Mouse (Mus musculus) small intestine, adult 2 months (tissue): ENCODE measurements at regions not wholly inside any gene's neighbourhood (a gene's known extent, or its start where the extent isn't known, plus 50 kb on each side); places are given as distances from the start of the nearest gene placed in this dataset.

Source experiments
- CTCF ChIP-seq: fragments of 200-500 bp; IDR thresholded peaks from 2 replicates; pipeline ENCODE4 v1.5.1; 2012; ENCODE audit warnings: low read depth, mild to moderate bottlenecking, control low read depth, inconsistent platforms, low read length, moderate library complexity, mixed read lengths; ENCODE audit not compliant: insufficient replicate concordance, insufficient read length; ENCODE audit errors: extremely low read depth
- POLR2A ChIP-seq: fragments of 200-500 bp; IDR thresholded peaks from 2 replicates; pipeline ENCODE4 v1.6.1; 2012; ENCODE audit warnings: low read depth, mild to moderate bottlenecking, control low read depth, inconsistent platforms, low read length, moderate library complexity

- TF ChIP-seq CTCF (no peak), POLR2A (no peak)
These were observed 210.5 kb upstream of the Kazn start for GRCm38 (mm10) chr4:142449713-142450112.
